Mouse (Mus musculus): Measurements from ENCODE around the gene Cenpu. TPM values are rescaled to one million over a fixed set of nuclear protein-coding genes. Genes with fewer than 3 reads are reported as not detected.

The Cenpu gene
- polyA plus RNA-seq, 1 experiment from 2014 or later: 12.5 TPM

GRCm38 (mm10) chr8:46615936-46616335 is 64.1 kb downstream of the Cenpu start:
- WGBS: 62% methylated on average over 8 of the region's 8 CpGs
- H3K9me3 ChIP-seq (ENCODE audit: control insufficient read depth, low read length): no peaks in the 10 kb centered on the region
- H3K4me1 ChIP-seq (ENCODE audit: control insufficient read depth in 2 of 2, insufficient read depth in 2 of 2, low read length in 2 of 2): peaks cover 4 to 9% of the 10 kb centered on the region in 2 experiments; a peak in 3 of 4 replicates
- H3K36me3 ChIP-seq (ENCODE audit: control insufficient read depth, insufficient read depth, low read length): peaks cover 3% of the 10 kb centered on the region; the same call in 1 of the 2 replicates
- no peaks in the 10 kb centered on the region for H3K27me3 ChIP-seq (ENCODE audit: control insufficient read depth, insufficient read depth, low read length)
- ATAC-seq (ENCODE audit: insufficient number of reproducible peaks, insufficient read depth, low FRiP score, low read depth): no peak
- peak overlapping the region; percentile 88 for H3K4me2 ChIP-seq (ENCODE audit: low read length)
- H3K9ac ChIP-seq (ENCODE audit: low read length): no peak overlapping the region
- H3K4me3 ChIP-seq (ENCODE audit: control insufficient read depth in 1 of 2, insufficient read depth in 1 of 2, low read depth in 1 of 2, low read length in 2 of 2): no peak overlapping the region
- no peak overlapping the region for H3K27ac ChIP-seq (replicated peaks in 1 of 2; ENCODE audit: control insufficient read depth in 1 of 2, insufficient read depth in 1 of 2, low read depth in 2 of 2, low read length in 2 of 2)

DNA sequence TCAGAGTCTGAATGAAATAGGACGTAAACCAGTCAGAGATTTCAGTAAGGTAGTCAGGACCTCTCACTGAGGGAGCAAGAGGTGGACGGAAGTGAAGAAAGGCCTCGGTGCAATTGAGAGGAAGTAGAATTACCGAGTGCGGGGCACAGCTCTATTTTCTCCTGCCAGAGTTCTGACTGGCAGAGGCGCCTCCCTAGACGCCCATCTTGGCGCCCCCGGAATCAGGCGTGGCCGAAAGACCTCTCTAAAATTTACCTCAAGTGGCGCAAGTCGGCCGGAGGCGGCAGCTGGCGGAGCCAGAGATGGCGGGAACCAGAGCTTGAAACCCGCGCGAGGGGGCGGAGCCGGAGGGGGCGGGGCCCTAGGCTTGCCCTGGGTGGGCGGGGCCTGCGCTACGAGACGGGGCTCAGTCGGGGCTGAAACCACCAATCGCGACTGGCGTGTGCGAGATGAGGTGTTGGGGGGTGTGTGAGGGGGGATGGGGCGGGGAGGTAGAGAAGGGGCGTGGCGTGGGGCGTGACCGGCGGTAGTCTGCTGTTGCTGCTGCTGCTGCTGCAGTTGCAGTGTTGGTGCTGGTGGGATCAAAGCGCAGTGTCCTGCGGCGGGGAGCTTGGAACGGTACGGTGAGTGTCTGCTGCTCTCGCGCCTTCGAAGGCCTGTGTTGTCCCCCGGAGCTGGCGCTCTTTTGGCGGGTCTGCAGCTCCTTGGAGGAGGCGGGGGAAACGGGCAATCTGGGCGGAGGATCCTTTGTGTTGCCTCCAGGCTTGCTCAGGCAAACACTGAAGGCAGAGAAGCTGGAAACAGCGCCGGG is 65.3 kb downstream of the Cenpu start, which contains the start of the genes Primpol and Casp3:
Gene Primpol, minus strand, starts transcription at position 334 of the 811 bp plus-strand sequence.
Gene Casp3, plus strand, starts transcription at position 413 of the 811 bp plus-strand sequence.
- Histone ChIP-seq H3K36me3 (ENCODE audit: control insufficient read depth, insufficient read depth, low read length) (no peaks in the 10 kb centered on the region), H3K4me2 (ENCODE audit: low read length) (peak within 1 kb of the TSS; percentile 88), H3K9me3 (ENCODE audit: control insufficient read depth, low read length) (no peaks in the 10 kb centered on the region), H3K9ac (ENCODE audit: low read length) (peak within 1 kb of the TSS; percentile 93), H3K27ac (replicated peaks in 1 of 2; ENCODE audit: control insufficient read depth in 1 of 2, insufficient read depth in 1 of 2, low read depth in 2 of 2, low read length in 2 of 2) (peak within 1 kb of the TSS; percentile 87 to 91), H3K4me1 (ENCODE audit: control insufficient read depth in 2 of 2, insufficient read depth in 2 of 2, low read length in 2 of 2) (peaks cover 4 to 9% of the 10 kb centered on the region in 2 experiments; a peak in 3 of 4 replicates), H3K4me3 (ENCODE audit: control insufficient read depth in 1 of 2, insufficient read depth in 1 of 2, low read depth in 1 of 2, low read length in 2 of 2) (peak within 1 kb of the TSS; percentile 88 to 96), H3K27me3 (ENCODE audit: control insufficient read depth, insufficient read depth, low read length) (no peaks in the 10 kb centered on the region)
- under 1% methylated on average over 48 of the region's 54 CpGs for WGBS
- peak; percentile 97 for ATAC-seq (ENCODE audit: insufficient number of reproducible peaks, insufficient read depth, low FRiP score, low read depth)

DNA sequence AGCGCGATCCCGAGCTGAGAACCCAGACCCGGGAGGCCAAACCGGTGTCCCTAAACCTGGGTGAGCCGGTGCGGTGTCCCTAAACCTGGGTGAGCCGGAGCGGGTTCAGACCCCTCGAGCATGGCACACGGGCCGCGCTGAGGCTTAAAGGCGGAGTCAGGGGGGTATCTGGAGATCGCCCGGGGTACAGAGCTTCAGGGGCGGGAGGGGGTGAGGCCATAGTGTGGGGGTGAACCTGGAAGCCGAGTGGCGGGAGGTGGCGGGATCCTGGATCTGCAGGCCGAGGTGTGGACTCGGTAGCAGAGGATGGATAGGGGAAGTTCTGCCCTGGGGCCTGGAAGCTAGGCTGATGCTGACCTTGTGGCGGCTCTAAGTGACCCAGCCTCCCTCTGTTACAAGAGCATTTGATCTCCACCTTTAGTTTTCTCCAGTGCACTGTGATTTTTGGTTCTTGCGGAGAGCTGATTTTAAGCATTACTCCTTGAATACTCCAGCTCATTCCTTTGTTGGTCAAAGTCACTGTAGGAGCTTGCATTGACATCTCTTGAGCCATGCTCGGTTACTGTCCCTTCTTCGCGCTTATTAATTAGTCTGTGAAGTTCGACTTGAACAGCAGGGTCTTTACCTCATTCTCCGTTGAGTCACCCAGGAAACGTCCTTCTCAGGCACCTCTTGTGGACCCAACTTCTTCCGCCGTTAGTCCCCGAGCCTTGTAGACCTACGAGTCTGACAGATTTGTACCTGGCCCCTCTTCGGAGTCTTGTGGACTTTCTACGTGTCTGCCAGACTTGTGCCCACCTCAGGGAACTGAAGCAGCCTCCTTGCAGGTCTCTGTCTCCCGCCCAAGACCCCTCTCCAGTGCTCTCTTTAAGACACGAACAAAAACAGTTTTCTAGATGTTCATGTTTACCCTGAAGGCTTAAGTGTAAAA is 66.1 kb downstream of the Cenpu start:
- Histone ChIP-seq H3K27me3 (ENCODE audit: control insufficient read depth, insufficient read depth, low read length) (no peaks in the 10 kb centered on the region), H3K9me3 (ENCODE audit: control insufficient read depth, low read length) (no peaks in the 10 kb centered on the region), H3K9ac (ENCODE audit: low read length) (peak overlapping the region; percentile 93), H3K4me1 (ENCODE audit: control insufficient read depth in 2 of 2, insufficient read depth in 2 of 2, low read length in 2 of 2) (peaks cover 4 to 9% of the 10 kb centered on the region in 2 experiments; a peak in 3 of 4 replicates), H3K36me3 (ENCODE audit: control insufficient read depth, insufficient read depth, low read length) (no peaks in the 10 kb centered on the region), H3K4me3 (ENCODE audit: control insufficient read depth in 1 of 2, insufficient read depth in 1 of 2, low read depth in 1 of 2, low read length in 2 of 2) (peak overlapping the region; percentile 88 to 96), H3K4me2 (ENCODE audit: low read length) (peak overlapping the region; percentile 88), H3K27ac (replicated peaks in 1 of 2; ENCODE audit: control insufficient read depth in 1 of 2, insufficient read depth in 1 of 2, low read depth in 2 of 2, low read length in 2 of 2) (peak overlapping the region; percentile 87 to 91)
- under 1% methylated on average over 38 of the region's 38 CpGs for WGBS
- peak; percentile 58 for ATAC-seq (ENCODE audit: insufficient number of reproducible peaks, insufficient read depth, low FRiP score, low read depth)

- ATAC-seq (ENCODE audit: insufficient number of reproducible peaks, insufficient read depth, low FRiP score, low read depth): no peak
- 12% methylated on average over 10 of the region's 10 CpGs for WGBS
- H3K27ac ChIP-seq (replicated peaks in 1 of 2; ENCODE audit: control insufficient read depth in 1 of 2, insufficient read depth in 1 of 2, low read depth in 2 of 2, low read length in 2 of 2): no peak overlapping the region
These were observed 67.0 kb downstream of the Cenpu start for GRCm38 (mm10) chr8:46618639-46619320.

GRCm38 (mm10) chr8:46622446-46623270 is 70.8 kb downstream of the Cenpu start:
- H3K4me1 ChIP-seq (ENCODE audit: control insufficient read depth in 2 of 2, insufficient read depth in 2 of 2, low read length in 2 of 2): peaks cover 0 to 17% of the 10 kb centered on the region in 2 experiments; a peak in 3 of 4 replicates
- H3K36me3 ChIP-seq (ENCODE audit: control insufficient read depth, insufficient read depth, low read length): no peaks in the 10 kb centered on the region
- H3K4me3 ChIP-seq (ENCODE audit: control insufficient read depth in 1 of 2, insufficient read depth in 1 of 2, low read depth in 1 of 2, low read length in 2 of 2): no peak overlapping the region
- 82% methylated on average over 9 of the region's 9 CpGs for WGBS
- H3K27me3 ChIP-seq (ENCODE audit: control insufficient read depth, insufficient read depth, low read length): no peaks in the 10 kb centered on the region
- H3K9me3 ChIP-seq (ENCODE audit: control insufficient read depth, low read length): no peaks in the 10 kb centered on the region
- H3K9ac ChIP-seq (ENCODE audit: low read length): no peak overlapping the region
- H3K27ac ChIP-seq (replicated peaks in 1 of 2; ENCODE audit: control insufficient read depth in 1 of 2, insufficient read depth in 1 of 2, low read depth in 2 of 2, low read length in 2 of 2): no peak overlapping the region
- H3K4me2 ChIP-seq (ENCODE audit: low read length): no peak overlapping the region
- no peak for ATAC-seq (ENCODE audit: insufficient number of reproducible peaks, insufficient read depth, low FRiP score, low read depth)

More at GRCm38 (mm10) chr8:46618639-46619320, 67.0 kb downstream of the Cenpu start:
- Histone ChIP-seq H3K9me3 (ENCODE audit: control insufficient read depth, low read length) (no peaks in the 10 kb centered on the region), H3K4me2 (ENCODE audit: low read length) (peak overlapping the region; percentile 88), H3K27me3 (ENCODE audit: control insufficient read depth, insufficient read depth, low read length) (no peaks in the 10 kb centered on the region), H3K4me1 (ENCODE audit: control insufficient read depth in 2 of 2, insufficient read depth in 2 of 2, low read length in 2 of 2) (peaks cover 4 to 9% of the 10 kb centered on the region in 2 experiments; a peak in 3 of 4 replicates), H3K9ac (ENCODE audit: low read length) (peak overlapping the region; percentile 93), H3K36me3 (ENCODE audit: control insufficient read depth, insufficient read depth, low read length) (no peaks in the 10 kb centered on the region), H3K4me3 (ENCODE audit: control insufficient read depth in 1 of 2, insufficient read depth in 1 of 2, low read depth in 1 of 2, low read length in 2 of 2) (peak overlapping the region; percentile 88 to 96)

GRCm38 (mm10) chr8:46625166-46625565 is 73.3 kb downstream of the Cenpu start:
- Histone ChIP-seq H3K4me2 (ENCODE audit: low read length) (no peak overlapping the region), H3K27ac (replicated peaks in 1 of 2; ENCODE audit: control insufficient read depth in 1 of 2, insufficient read depth in 1 of 2, low read depth in 2 of 2, low read length in 2 of 2) (peak overlapping the region; percentile 14 to 37; a peak in 1 of 4 replicates), H3K4me3 (ENCODE audit: control insufficient read depth in 1 of 2, insufficient read depth in 1 of 2, low read depth in 1 of 2, low read length in 2 of 2) (no peak overlapping the region), H3K4me1 (ENCODE audit: control insufficient read depth in 2 of 2, insufficient read depth in 2 of 2, low read length in 2 of 2) (peaks cover 3 to 8% of the 10 kb centered on the region in 2 experiments; a peak in 3 of 4 replicates), H3K36me3 (ENCODE audit: control insufficient read depth, insufficient read depth, low read length) (peaks cover 8% of the 10 kb centered on the region), H3K27me3 (ENCODE audit: control insufficient read depth, insufficient read depth, low read length) (no peaks in the 10 kb centered on the region), H3K9me3 (ENCODE audit: control insufficient read depth, low read length) (no peaks in the 10 kb centered on the region), H3K9ac (ENCODE audit: low read length) (no peak overlapping the region)
- 54% methylated on average over 1 of the region's 1 CpGs for WGBS
- no peak for ATAC-seq (ENCODE audit: insufficient number of reproducible peaks, insufficient read depth, low FRiP score, low read depth)
